In genomic region chr7:71583443-71584055, GRCm38 (mm10) we compare ENCODE assay signal across 16 mouse cellular contexts.
DNase-seq lines count a peak whose midpoint lies in the region; ATAC-seq and TF ChIP-seq lines count a peak whose summit lies in the region.
"Had no signal": no experiment of that assay in that cellular context is flagged by ENCODE, and none has a peak within 500 bp of the region (broad histone marks: within the 10 kb centered on the region; RNA-seq: fewer than 3 reads in every experiment).

No protein-coding gene starts in this region.

- H3K4me3 ChIP-seq in kidney, embryonic 16.5 days (ENCODE audit: low read length) = no peak overlapping the region
- H3K4me3 ChIP-seq in kidney, embryonic 14.5 days (ENCODE audit: low read length) = no peak overlapping the region
- no peak overlapping the region for H3K4me3 ChIP-seq in lung, postnatal 0 days (ENCODE audit: low read depth, low read length)
- H3K4me3 ChIP-seq: hindbrain, embryonic 15.5 days; liver, embryonic 15.5 days; midbrain, embryonic 12.5 days; neural tube, embryonic 12.5 days had no signal

- TF ChIP-seq EP300 in lung, postnatal 0 days (IDR thresholded peaks at IDR 0.05) = peak; percentile 93

- TF ChIP-seq CTCF in lung, postnatal 0 days (IDR thresholded peaks at IDR 0.05) = no peak

- H3K9ac ChIP-seq in kidney, embryonic 16.5 days (replicated peaks; ENCODE audit: low read length) = no peak overlapping the region
- H3K9ac ChIP-seq in kidney, embryonic 14.5 days (ENCODE audit: low read depth, low read length) = no peak overlapping the region
- H3K9ac ChIP-seq in lung, postnatal 0 days (replicated peaks; ENCODE audit: low read depth) = no peak overlapping the region
- H3K9ac ChIP-seq: hindbrain, embryonic 15.5 days; liver, embryonic 15.5 days; midbrain, embryonic 12.5 days; neural tube, embryonic 12.5 days had no signal

- H3K9me3 ChIP-seq in kidney, embryonic 16.5 days (ENCODE audit: low read length) = no peaks in the 10 kb centered on the region
- H3K9me3 ChIP-seq in kidney, embryonic 14.5 days (ENCODE audit: control insufficient read depth, low read length) = no peaks in the 10 kb centered on the region
- no peaks in the 10 kb centered on the region for H3K9me3 ChIP-seq in lung, postnatal 0 days (ENCODE audit: low read length)
- H3K9me3 ChIP-seq: hindbrain, embryonic 15.5 days; liver, embryonic 15.5 days; midbrain, embryonic 12.5 days; neural tube, embryonic 12.5 days had no signal

- no peaks in the 10 kb centered on the region for H3K36me3 ChIP-seq in kidney, embryonic 16.5 days (ENCODE audit: insufficient read depth, low read length)
- no peaks in the 10 kb centered on the region for H3K36me3 ChIP-seq in kidney, embryonic 14.5 days (ENCODE audit: control insufficient read depth, insufficient read depth, low read length)
- no peaks in the 10 kb centered on the region for H3K36me3 ChIP-seq in lung, postnatal 0 days (ENCODE audit: insufficient read depth, low read length)
- H3K36me3 ChIP-seq: hindbrain, embryonic 15.5 days; liver, embryonic 15.5 days; midbrain, embryonic 12.5 days; neural tube, embryonic 12.5 days had no signal

- H3K27me3 ChIP-seq in kidney, embryonic 16.5 days (ENCODE audit: insufficient read depth, low read length) = no peaks in the 10 kb centered on the region
- no peaks in the 10 kb centered on the region for H3K27me3 ChIP-seq in kidney, embryonic 14.5 days (ENCODE audit: control insufficient read depth, insufficient read depth, low read length)
- no peaks in the 10 kb centered on the region for H3K27me3 ChIP-seq in lung, postnatal 0 days (replicated peaks; ENCODE audit: insufficient read depth, low read length)
- H3K27me3 ChIP-seq: hindbrain, embryonic 15.5 days; liver, embryonic 15.5 days; midbrain, embryonic 12.5 days; neural tube, embryonic 12.5 days had no signal

- H3K4me2 ChIP-seq in kidney, embryonic 16.5 days (replicated peaks; ENCODE audit: low read depth, low read length) = no peak overlapping the region
- H3K4me2 ChIP-seq in kidney, embryonic 14.5 days (replicated peaks; ENCODE audit: low read depth, low read length) = no peak overlapping the region
- H3K4me2 ChIP-seq in lung, postnatal 0 days (replicated peaks; ENCODE audit: low read depth, low read length) = no peak overlapping the region
- H3K4me2 ChIP-seq: hindbrain, embryonic 15.5 days; liver, embryonic 15.5 days; midbrain, embryonic 12.5 days; neural tube, embryonic 12.5 days had no signal

- intact Hi-C loops in heart, postnatal 10 days (cut with DNase I) = loop anchor here (2.0 to 5.0 kb wide), 7 partner anchors 81 to 1216 kb away; partner anchors contain the start of gene Nr2f2

- ATAC-seq in kidney, embryonic 16.5 days (ENCODE audit: low FRiP score, low TSS enrichment) = 0 out of 2 replicates have a peak, but pooled peaks have one; percentile 39
- no peak for ATAC-seq in kidney, embryonic 14.5 days (ENCODE audit: low FRiP score, low TSS enrichment)
- peak; percentile 73 for ATAC-seq in lung, postnatal 0 days
- ATAC-seq in monocyte, adult 5-6 weeks (replicated peaks; ENCODE audit: insufficient number of reproducible peaks, low FRiP score, low TSS enrichment, poor library complexity, severe bottlenecking) = no peak

- H3K27ac ChIP-seq in kidney, embryonic 16.5 days (ENCODE audit: low read length) = no peak overlapping the region
- no peak overlapping the region for H3K27ac ChIP-seq in kidney, embryonic 14.5 days (ENCODE audit: low read depth, low read length)
- no peak overlapping the region for H3K27ac ChIP-seq in lung, postnatal 0 days (ENCODE audit: low read length)
- H3K27ac ChIP-seq: hindbrain, embryonic 15.5 days; liver, embryonic 15.5 days; midbrain, embryonic 12.5 days; neural tube, embryonic 12.5 days had no signal

- peaks cover 4% of the 10 kb centered on the region; the same call in 1 of the 2 replicates for H3K4me1 ChIP-seq in kidney, embryonic 16.5 days (ENCODE audit: insufficient read depth, low read length)
- H3K4me1 ChIP-seq in kidney, embryonic 14.5 days (ENCODE audit: control insufficient read depth, insufficient read depth, low read length) = no peaks in the 10 kb centered on the region
- no peaks in the 10 kb centered on the region for H3K4me1 ChIP-seq in lung, postnatal 0 days (ENCODE audit: insufficient read depth, low read depth, low read length)
- H3K4me1 ChIP-seq: hindbrain, embryonic 15.5 days; liver, embryonic 15.5 days; midbrain, embryonic 12.5 days; neural tube, embryonic 12.5 days had no signal

- 39% methylated on average over 1 of the region's 1 CpGs for WGBS in kidney, embryonic 16.5 days
- WGBS in kidney, embryonic 14.5 days = 28% methylated on average over 1 of the region's 1 CpGs
- WGBS in lung, postnatal 0 days = 35% methylated on average over 1 of the region's 1 CpGs

- DNase-seq in gastrocnemius, postnatal 10 days = peak; percentile 6
- peak; percentile 42 to 46 for DNase-seq in heart, postnatal 10 days
- peak; percentile 68 for DNase-seq in lung, postnatal 0 days (ENCODE audit: low spot score)
- no peak for DNase-seq in retina, embryonic 14.5 days (ENCODE audit: low spot score)
- DNase-seq in cerebellum, adult 11-12 months = no peak
- DNase-seq: adrenal gland, postnatal 14 days; cerebellum, adult 11 months; embryo, embryonic 11 days; right cerebral cortex, adult 18-20 months had no signal

Comparison
In these comparisons a context has a peak if more than half of its experiments do, and no peak if none do; other contexts are left out.
1. ATAC-seq: peak in kidney, embryonic 16.5 days (single experiment) and lung, postnatal 0 days (single experiment); none in kidney, embryonic 14.5 days (single experiment) and monocyte, adult 5-6 weeks (single experiment).
2. DNase-seq: peak in gastrocnemius, postnatal 10 days (single experiment), heart, postnatal 10 days (2 of 2) and lung, postnatal 0 days (single experiment); none in retina, embryonic 14.5 days (single experiment) and cerebellum, adult 11-12 months (single experiment).